Mouse (Mus musculus) kidney, postnatal 10 days (tissue): ENCODE results near the gene Aqp5.

Experiments used
- DNase-seq: peaks from one replicate; pipeline ENCODE4 v3.0.0; 2021; ENCODE audit warnings: mixed read lengths

Aqp5 gene

DNA sequence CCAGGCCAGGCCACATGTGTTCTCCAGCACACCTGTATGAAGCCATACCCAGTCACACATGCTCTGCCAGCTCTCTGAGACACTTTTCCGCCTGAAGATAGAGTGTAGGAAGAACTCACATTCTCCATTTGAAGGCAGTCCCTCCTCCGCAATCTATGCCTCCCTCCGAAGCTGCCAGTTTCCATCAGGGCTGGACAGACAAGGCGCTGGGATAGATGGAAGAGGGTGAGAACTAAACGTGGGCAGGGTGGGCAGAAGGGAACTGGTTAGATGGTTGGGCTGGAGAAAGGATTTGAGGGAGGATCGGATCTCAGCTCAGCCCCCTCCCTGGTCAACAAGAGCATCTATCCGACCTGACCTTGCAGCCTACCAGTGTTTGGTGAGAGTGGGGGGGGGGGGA, 6.3 kb downstream of the Aqp5 start:
- DNase-seq: peak; percentile 4

DNA sequence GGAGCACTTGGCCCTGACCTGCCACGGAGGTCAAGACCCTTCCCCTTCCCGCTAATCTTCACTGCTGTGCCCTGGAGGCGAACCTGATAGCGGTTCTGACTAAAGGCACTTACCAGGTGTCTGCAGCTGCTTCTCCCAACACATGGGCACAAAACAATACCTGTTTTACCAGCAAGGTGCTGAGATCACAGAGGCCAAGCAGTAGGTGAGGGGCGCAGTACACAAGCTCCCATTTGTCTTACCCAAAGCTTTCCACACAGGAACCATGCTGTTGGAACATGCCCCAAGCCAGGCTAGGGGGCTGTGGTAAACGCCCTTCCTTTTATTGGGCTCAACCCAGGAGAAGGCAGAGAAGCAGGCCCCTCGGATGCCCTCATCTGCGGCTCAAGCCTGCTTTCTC, 7.0 kb downstream of the Aqp5 start:
- DNase-seq: peak; percentile 7

DNA sequence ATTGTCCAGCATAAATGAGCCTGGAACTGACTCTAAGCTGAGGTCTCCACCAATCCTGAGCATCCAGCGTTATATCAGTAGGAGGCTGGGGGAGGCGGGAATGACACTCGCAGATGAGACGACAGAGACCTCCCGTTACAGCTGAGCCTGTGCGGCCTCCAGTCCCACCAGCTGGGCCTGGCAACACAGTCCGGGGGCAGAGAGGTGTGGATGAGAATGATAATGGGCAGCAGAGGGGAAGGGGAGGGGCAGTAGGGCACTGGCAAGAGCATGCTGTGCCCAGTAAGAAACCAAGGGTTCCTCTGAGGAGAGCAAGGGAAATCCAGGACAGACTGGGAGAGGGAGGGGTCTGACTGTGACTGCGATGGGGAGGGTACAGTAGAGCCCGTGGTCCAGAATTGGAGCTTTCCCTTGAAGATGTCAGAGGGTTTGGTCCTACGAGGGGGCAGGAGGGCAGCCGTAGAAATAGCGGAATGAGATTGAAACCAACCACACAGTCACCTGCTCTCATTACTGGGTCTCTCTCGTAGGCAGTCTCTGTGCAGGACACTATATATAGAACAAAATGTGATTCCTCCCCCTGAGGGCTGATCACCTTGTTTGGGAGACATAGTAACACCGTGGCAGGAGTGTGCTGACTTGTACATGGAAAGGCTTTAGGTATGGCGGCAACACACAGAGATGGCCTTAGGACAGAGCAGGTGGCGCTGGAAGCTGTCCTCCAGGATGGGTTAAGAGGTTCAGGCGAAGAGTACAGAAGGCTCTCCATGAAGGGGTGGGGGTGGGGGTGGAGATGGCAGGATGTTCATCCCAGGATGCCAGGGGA, 8.9 kb downstream of the Aqp5 start:
- no peak for DNase-seq

DNA sequence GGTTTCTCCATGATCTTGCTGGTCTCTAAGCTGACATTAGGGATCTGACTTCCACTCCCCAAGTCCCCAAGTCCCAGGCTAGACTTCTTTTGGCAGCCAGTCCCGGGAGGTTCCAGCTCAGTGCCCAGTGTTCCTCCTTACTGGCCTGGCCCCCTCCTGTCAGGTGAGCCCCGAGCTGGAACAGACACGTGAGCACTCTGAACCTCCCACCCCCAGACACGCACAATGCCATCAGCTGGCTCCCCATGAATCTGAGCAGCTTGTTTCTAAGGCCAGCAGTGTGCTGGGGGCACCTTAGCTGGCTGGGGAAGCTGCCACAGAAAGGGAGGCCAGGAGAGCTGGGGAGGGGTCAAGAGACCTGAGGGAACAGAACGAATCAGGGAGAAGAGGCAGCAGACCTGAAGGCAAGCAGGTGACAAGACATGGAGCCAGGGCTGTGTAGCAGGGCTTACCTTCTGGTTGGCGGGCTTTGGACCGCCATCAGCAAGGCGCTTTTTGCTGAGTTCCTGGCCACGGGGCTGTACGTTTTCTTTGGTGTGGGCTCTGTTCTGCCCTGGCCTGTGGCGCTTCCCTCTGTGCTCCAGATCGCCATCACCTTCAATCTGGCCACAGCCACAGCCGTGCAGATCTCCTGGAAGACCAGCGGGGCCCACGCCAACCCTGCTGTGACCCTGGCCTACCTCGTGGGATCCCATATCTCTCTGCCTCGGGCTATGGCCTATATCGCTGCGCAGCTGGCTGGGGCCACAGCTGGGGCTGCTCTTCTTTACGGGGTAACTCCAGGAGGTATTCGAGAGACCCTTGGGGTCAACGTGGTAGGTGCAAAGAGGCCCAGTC, 10.6 kb downstream of the Aqp5 start, which contains the start of gene Aqp6:
Aqp6 (plus strand) TSS at position 415 of the 837 bp plus-strand sequence.
- no peak for DNase-seq

DNA sequence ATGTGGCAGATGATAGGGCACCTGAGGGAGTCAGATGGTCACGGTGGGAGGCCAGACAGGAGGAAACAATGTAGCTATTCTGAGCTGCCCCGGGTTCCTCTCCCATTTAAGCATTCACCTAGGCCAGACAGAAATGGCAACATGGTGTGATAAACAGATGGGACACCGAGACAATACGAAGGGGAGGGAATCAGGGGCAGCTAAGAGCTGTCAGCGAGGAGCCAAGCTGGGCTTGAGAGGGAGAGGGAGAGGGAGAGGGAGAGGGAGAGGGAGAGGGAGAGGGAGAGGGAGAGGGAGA, 11.2 kb downstream of the Aqp5 start:
- DNase-seq: no peak

DNA sequence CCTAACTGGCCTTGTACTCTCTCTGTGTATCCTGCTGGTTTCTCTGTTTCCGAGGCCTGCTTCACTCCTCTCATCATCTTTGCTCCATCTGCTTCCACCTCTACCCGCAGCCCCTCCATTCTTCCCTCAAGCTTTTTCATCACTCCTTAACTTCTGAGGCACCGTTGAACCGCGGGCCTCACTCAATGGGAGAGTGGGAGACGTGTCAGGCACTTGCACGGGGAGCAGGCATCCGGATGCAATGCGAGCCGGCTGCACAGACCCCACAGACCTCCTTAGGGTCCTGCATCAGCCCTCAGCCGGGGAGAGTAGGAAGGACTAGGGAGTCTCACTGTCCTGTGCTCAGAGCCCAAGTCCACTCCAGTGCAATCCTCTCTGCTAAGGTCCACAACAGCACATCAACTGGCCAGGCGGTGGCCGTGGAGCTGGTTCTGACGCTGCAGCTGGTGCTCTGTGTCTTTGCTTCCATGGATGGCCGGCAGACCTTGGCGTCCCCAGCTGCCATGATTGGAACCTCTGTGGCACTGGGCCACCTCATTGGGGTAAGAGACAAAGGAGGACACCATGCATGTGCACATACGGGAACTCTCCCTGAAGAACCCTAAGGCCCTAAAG, 11.7 kb downstream of the Aqp5 start:
- no peak for DNase-seq

DNA sequence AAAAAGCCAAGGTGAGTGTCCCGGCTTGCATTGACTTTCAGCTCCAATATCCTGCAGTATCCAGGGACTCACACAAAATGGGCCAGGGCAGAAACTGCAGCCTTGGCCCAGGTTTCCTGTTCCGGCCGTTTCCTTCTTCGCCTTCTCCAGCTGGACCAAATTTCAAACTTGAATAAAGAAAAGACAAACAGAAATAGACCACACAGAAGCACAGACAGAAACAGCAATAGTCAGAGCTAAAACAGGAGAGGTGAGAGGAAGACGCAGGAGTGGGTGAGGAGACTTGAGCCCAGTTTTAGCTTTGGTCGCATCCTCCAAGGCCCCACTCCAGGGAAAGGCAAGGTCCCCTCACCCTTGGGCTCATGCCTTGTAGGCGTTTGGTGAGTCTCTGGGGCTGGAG, 12.6 kb downstream of the Aqp5 start:
- DNase-seq: no peak

DNA sequence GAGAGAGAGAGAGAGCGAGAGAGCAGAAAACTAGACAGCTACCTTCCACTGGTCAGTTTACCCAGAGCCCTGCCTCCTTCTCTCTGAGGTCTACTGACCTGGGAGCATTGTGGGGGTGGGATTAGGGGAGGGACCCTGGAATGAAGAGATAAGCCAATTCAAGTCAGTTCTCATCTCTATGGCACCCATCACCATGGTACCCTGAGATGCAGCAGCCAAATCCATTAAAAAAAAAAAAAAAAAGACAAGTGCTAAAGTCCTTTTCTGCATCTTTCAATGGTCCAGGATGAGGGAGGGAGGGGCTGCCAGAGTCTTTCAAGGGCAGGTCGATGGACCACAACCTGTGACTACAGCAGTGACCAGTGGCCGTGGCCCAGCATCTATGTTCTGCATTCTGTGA, 15.0 kb downstream of the Aqp5 start:
- DNase-seq: no peak

DNA sequence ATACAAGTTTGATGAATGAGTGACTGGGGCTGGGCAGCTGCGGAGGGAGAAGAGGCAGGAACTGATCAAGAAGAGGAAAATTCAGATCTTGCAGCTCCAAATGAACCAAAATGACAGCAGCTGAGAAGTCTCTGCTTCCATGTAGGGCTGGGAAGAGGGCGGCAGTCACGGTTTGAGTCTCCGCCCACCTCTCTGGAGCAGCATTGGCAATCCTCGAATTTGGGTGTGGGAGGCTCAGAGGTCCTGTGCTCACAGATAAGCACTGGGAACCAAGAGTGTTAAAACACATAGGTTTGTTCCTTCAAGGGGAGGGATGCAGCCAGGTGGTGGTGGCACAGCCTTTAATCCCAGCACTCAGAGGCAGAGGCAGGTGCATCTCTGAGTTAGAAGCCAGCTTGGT, 15.9 kb downstream of the Aqp5 start:
- DNase-seq: no peak

DNA sequence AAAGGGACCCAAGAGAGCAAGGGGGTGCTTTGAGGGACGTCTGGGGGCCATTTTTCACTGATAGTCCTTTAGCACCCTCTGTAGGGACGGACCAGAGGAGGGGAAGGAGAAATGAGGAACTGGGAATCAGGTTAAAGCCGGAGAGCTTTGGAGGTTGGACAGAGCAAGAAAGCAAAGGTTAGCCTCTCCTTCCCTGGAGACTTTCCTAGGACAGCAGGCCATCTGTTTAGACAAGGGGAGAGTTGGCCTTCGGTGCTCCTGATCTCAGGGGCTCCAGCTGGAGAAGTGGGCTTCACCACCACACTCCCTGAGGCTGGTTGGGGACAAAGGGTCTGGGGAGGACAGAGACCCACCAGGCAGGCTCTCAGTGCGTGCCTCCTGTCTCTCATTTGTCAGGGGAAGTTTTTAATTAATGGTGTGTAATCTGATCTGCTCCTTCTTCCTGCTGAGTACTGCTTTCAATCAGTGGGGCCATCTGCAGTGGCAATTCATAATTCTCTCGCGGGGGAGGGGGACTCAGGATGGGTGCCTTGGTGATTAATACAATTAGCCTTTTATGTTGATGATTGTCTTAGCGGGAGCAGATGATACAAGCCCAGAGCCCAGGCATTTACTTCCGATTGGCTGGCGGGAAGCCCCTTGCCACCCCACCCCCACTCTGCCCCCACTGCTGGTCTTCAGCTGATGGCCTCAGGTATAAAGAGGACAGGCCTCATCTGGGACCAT, 17.0 kb downstream of the Aqp5 start:
- no peak for DNase-seq

DNA sequence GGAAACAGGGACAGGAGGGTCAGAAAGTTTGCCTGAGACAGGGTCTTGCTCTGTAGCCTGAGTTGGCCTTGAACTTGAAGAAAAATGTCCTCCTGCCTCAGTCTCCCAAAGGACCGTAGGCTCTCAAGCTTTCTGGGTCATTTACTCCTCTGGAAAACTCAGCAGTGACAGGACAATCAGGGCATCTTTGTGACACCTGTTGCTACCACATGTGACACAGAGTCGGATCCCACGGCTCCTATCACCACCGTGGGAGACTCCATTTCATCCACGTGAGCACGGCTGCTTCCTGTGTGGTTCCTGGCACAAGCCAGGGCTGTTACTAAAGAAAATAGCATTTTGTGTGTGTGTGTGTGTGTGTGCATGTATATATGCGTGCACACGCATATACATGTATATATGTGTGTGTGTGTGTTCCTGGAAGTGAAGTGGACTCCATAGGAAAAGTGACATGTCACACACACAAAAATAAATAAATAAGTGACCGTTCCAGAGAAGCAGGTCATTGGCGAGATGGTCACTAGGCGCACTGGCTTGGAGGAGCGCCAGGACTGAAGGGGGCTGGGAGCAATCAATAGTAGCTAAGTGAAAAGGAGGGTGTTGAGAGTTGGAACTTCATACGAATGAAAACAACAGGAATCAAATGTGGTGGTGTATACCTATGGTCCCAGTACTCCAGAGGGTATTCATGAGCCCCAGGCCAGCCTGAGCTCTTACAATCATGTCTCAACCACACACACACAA, 18.0 kb downstream of the Aqp5 start:
- DNase-seq: no peak

DNA sequence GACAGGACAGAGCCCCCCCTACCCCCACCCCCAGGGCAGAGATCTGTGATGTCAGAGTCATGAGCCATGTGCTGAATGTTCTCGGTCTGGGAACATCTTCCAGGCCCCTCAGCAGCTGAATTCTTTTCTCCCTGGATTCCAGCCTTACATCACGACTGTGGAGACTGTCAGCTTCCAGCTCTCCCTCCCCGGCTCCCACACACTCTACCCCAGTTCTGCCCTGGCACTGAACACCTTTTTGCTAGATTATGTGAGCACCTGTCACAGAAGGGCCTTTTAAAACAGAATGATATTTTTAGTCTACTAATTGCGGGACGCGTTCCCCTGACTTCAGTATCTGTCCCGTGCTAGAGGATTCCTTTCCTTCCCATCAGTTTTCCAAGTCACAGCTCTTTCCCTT, 21.0 kb downstream of the Aqp5 start:
- DNase-seq: no peak

DNA sequence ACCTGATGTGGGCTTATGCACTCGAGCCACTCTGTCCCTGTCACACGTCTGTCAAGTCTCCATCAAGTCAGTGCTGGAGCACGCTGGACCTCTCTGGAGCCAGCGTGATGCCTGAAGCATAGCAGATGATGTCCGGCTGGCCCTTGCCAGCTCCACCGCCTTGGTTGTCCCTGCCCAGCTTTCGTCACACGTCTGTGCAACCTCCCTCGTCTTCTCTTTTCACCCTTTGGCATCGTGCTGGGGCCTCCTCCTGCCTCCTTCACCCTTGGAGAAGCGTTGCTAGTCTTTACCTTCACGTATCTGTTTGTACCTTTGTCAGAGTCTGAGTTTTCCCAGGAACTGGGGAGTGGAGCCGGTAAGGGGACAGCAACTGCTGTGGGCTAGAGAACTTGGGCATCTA, 23.7 kb downstream of the Aqp5 start:
- DNase-seq: no peak

DNA sequence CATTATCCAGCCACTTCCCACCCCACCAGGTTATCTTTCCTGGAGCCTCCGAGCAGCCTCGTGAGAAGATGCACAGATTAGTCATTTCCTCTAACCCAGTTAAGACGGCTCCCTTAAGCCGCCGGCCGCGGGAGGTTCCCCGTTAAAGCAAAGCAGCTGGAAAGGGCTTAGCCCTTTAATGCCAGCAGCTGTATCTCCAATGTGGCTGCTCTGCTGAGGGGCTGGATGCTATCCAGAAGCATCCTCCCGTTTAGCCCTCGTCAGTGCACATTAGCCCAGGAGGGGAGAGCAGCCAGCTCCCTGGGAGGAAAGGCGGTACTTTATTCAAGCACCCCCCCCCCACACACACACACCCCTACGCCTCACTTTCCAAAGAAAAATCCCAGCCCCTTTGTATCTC, 24.2 kb downstream of the Aqp5 start:
- peak; percentile 68 for DNase-seq

DNA sequence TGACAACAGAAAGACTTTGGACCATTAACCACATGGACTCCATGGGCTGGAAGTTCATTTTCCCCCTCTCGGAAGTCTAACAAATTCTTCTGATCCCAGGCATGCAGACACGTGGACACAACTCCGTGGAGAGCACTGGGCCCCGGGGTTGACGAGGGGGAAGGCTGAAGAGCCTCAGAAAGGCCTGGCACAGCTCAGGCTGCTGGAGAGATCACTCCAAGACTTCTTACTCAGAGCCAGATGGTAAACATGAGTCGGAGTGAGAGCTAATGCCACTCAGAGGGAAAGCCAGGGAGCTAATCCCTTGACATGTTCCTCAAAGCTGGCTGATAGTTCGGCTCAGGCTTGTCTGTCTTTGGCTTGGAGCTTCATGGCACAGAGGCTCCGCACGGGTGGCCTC, 24.7 kb downstream of the Aqp5 start:
- DNase-seq: no peak

DNA sequence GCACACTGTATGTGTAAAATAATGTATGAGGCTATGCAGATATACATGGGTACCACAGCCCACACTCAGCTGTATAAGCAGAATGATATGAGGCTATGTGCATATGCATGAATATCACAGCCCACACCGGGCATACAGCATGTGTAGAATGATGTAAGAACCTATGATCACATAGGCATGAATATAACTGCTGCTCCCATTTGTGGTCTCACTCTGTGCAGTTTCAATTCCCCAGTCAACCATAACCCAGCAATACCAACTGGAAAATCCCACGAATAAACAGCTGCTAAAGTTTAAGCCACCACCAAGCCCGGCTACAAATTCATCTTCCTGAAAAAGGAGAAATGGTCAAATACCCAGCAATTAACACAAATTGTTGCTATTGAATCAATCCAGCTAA, 28.0 kb downstream of the Aqp5 start:
- no peak for DNase-seq

DNA sequence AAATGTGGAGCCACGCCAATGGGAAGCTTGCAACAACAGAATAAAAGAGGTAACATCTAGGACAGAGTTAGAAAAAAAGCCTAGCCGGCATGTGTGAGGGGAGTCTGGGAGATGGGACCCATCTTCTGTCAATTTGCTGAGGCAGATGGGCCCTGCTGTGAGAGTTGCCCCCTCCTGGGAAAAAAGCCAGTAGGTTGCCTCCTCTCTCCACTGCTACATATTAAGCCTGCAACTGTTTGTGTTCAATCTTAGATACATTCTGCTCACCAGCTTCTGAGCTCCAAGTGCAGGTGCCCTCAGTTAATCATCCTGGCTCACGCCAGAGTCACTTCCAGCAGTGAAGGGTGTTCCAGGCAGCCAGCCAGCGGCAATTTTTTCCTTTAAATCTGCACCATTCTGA, 29.2 kb downstream of the Aqp5 start:
- no peak for DNase-seq

DNA sequence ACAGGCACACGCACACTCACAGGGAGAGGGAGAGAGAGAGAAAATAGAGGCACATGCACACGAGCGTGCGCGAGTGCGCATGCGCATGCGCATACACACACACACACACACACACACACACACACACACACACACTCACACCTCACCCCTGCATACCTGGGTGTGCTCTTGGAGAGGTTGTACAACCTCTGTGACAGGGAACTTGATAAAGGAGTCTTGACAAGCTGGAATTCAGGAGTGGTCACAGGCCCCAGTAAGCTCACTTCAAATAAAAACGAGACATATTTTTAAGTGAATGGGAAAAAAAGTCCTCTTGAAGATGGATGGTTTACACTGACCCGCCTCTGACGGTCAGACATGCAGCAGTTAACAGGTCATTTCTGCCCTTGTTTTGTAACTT, 31.5 kb downstream of the Aqp5 start:
- no peak for DNase-seq

DNA sequence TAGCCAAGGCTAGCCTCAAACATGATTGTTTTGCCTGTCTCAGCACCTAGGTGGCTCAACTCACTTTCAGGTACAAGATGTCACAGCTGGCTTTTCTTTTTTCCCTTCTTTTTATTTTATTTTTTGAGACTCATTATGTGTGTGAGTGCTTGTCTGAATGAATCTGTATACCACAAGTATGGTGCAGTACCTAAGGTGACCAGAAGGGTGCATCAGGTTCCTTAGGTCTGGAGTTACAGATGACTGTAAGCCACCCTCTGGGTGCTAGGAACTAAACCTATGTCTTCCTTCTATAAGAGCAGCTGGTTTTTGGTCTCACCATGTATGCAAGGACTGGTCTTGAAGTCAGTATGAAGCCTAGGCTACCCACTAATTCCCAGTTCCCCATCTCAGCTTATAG, 41.0 kb downstream of the Aqp5 start:
- DNase-seq: no peak

DNA sequence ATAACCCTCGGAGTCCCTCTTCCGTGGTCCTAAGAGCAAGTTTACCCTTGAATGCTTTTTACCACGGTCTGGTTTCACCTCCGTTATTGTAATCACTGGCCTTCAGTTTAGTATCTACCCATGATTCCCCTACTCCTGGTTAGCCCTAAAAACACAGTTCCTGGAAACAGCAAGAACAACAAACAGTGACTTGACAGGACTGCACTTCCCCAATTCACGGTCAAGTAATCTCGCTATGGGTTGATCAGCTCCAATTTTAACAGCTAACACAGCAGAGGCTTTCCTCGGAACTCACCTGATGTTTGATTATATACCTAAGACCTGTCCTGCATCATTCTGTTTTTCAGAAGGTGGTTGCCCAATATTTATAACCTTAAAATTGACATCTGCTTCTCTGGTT, 44.1 kb downstream of the Aqp5 start:
- DNase-seq: no peak

DNA sequence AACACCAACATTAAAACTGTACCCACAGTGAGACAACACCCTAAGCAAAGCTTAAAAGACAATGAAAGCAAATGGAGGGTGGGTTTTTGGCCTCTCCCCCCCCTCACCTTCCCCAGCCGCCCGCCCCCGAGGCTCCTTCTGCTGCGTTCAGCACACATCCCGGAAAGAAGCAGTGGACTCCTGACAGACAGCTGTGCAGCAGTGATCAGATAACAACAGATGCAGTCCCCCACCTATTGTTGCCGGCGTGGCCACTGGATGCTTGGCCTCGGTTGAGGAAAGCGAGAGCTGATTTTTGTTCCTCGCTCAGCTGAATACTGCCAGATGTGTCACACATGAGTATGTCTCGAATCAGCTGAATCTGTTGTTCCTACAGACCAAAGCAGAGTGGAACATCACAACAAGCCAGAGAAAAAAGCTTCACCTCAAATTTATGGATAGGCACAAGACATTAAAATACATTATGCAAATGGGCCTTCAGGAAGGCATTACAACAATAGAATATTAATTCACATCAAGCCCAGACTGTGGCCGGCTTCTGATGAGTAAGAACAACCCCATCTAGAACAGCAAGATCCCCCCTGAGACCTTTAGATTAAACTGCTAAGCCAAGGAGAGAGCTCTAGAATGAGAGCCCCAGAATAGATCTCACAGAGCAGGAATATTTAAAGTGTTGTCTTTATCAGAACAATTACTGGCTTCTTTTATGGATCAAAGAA, 47.0 kb downstream of the Aqp5 start:
- no peak for DNase-seq

DNA sequence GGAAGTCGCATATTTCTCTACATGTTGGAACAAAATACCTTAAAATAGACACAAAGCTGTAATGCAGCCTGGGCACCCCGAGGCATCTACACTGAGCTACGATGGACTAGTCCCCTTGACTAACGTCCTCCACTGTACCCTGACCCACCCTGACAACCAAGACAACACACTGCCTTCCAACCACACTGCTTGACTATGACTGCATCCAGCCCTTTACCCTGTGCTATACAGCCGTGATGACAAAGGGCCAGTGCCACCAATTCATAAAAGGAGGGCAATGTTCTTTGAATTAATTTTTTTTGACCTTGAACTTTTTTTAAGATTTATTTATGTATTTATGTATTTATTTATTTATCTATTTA, 47.5 kb downstream of the Aqp5 start:
- DNase-seq: no peak
